Mouse (Mus musculus) kidney, postnatal 14 days (tissue): ENCODE data around the gene Ano2.

Experiments
- DNase-seq: peaks from one replicate; pipeline ENCODE4 v3.0.0; 2022; ENCODE audit warnings: mixed read lengths

Gene Ano2

DNA sequence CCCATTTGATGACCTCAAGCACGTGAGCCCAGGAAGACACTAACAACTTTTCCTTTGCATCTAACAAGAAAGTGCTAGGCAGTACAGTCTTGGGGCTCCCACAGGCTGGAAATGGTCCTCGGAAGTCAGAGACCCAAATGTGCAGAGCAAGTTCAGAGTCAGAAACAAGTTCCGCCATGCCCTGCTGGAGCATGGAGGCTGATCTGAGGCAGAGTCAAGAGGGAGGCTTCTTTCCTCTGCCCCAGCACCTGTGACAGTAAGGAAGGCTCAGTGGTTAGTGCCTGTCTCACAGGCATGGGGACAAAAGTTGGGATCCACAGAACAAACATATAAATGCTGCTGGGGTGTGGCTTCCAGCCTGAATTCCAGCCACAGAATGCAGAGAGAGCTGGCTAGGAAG lies 390.3 kb downstream of the Ano2 start:
- DNase-seq, result no peak

- DNase-seq, result no peak
Measured at GRCm38 (mm10) chr6:126086321-126086950, 396.2 kb downstream of the Ano2 start.

DNA sequence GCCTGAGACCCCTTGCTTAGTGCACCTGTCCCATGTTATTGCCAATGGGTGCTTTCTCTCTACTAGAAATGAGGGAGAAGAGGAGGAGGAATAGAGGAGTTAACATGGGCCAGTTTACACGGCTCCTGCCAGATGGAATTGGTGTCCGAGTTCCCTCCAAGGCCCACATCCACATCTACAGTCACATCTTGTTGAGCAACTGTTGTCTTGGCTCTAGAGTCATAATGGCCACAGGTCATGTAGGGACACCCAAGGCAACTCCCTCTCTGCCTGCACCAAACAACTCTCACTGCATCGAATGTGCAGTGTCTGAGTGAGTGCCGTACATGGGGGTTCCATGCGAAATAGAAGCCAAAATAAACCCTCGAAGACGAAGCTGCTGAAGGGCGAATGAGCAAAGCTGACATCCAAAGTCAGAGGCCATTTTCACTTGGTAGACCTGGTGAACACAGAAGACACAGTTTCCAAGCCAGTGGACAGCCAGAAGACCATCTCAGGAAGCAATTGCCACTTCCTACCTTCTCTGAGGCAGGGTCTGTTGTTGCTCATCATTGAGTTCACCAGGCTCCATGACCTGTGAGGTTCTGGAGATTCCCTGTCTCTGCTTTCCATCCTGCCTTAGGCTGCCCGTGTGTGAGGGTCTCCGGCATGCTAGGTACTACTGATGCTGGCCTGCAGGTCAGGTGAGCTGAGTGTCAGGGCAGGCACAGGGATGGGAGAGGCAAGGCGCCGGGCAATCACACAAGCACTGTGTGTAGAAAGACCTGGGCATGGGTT lies 398.5 kb downstream of the Ano2 start:
- no peak for DNase-seq
